Mouse (Mus musculus) midbrain, embryonic 16.5 days (tissue): ENCODE results near the gene Plekhh3. TPM values are rescaled to one million over a fixed set of nuclear protein-coding genes. Genes with fewer than 3 reads are reported as not detected.

Source experiments
- ATAC-seq: fragments of 200-750 bp; cut with Nextera tagmentation; 2 replicates; pipeline ENCODE4 v1.8.0; 2017; ENCODE audit warnings: moderate TSS enrichment
- H3K27ac ChIP-seq: fragments of 300-500 bp; sonication (generic); 2 replicates; pipeline ENCODE4 v1.5.1; 2014; ENCODE audit warnings: mild to moderate bottlenecking, low read length, mixed read lengths
- H3K27me3 ChIP-seq: fragments of 300-500 bp; sonication (generic); 2 replicates; pipeline ENCODE4 v1.6.1; 2014; ENCODE audit warnings: low read depth, low read length, mixed read lengths; ENCODE audit not compliant: control insufficient read depth, insufficient read depth
- H3K36me3 ChIP-seq: fragments of 300-500 bp; sonication (generic); 2 replicates; pipeline ENCODE4 v1.6.1; 2014; ENCODE audit warnings: mild to moderate bottlenecking, low read length, moderate library complexity, mixed read lengths; ENCODE audit not compliant: control insufficient read depth, insufficient read depth
- H3K4me1 ChIP-seq: fragments of 300-500 bp; sonication (generic); 2 replicates; pipeline ENCODE4 v1.6.1; 2014; ENCODE audit warnings: mild to moderate bottlenecking, low read length, mixed read lengths; ENCODE audit not compliant: control insufficient read depth, insufficient read depth
- H3K4me2 ChIP-seq: fragments of 300-500 bp; sonication (generic); 2 replicates; pipeline ENCODE4 v1.6.1; 2014; ENCODE audit warnings: mild to moderate bottlenecking, low read length, mixed read lengths
- H3K4me3 ChIP-seq: fragments of 300-500 bp; sonication (generic); 2 replicates; pipeline ENCODE4 v1.5.1; 2014; ENCODE audit warnings: low read depth, mild to moderate bottlenecking, low read length, moderate library complexity, mixed read lengths
- H3K9ac ChIP-seq: fragments of 300-500 bp; sonication (generic); 2 replicates; pipeline ENCODE4 v1.6.1; 2014; ENCODE audit warnings: low read depth, low read length, mixed read lengths
- H3K9me3 ChIP-seq: fragments of 300-500 bp; sonication (generic); replicated peaks from 2 replicates; pipeline ENCODE4 v1.6.1; 2014; ENCODE audit warnings: mild to moderate bottlenecking, low read length, mixed read lengths; ENCODE audit not compliant: control insufficient read depth, poor library complexity, severe bottlenecking
- WGBS: fragments of 180-500 bp; shearing (Covaris S2); extraction: QIAGEN DNeasy Blood & Tissue Kit; methylation state at CpG from one replicate; pipeline ENCODE4 v1.1.7; 2014; 5-methylcytosine and 5-hydroxymethylcytosine counted together
- polyA plus RNA-seq: library from polyadenylated mRNA; unstranded; fragments of >200 nt; fragmentation: Nextera tagmentation; extraction: Ambion mirVana; gene quantifications from 2 replicates; pipeline ENCODE4 v1.2.1, GENCODE M21; 2015

Plekhh3 gene
- polyA plus RNA-seq, 1 experiment from 2014 or later: 6.5 TPM

DNA sequence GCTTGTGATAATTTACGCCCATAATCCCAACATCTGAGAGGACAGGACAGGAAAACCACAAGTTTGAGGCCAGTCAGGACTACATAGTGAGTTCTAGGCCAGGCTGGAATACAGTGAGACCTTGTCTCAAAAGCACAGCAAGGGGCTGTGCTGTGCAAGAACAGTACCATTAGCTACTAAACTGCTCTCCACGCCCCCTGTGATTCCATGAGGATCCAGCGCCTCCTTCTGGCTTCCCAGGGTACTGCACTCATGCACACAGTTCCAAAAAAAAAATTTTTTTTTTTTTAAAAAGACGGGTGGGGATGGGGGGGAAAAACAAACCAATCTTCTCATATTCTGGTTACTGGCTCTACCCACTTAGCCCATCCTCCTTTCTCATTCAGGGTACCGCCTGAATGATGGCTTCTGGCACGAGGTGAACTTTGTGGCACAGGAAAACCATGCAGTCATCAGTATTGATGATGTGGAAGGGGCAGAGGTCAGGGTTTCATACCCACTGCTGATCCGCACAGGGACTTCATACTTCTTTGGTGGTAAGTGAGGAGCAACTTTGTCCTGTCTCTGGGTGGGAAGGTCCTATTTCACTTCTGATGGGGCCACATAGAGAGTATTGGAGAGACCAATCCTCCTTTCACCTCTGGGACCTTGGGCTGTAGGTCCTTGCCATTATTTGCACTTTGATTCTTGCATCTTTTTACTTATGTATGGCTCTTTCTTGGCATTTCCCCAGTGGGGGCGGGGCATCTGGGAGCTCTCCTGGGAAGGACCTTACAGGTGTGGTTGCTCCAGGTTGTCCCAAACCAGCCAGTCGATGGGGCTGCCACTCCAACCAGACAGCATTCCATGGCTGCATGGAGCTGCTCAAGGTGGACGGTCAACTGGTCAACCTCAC lies 9.9 kb upstream of the Plekhh3 start:
- H3K9me3 ChIP-seq: no peaks in the 10 kb centered on the region
- 0 out of 2 replicates have a peak, but pooled peaks cover 4% of the 10 kb centered on the region for H3K36me3 ChIP-seq
- H3K27ac ChIP-seq: no peak overlapping the region
- peaks cover 14% of the 10 kb centered on the region for H3K4me1 ChIP-seq
- no peak for ATAC-seq
- no peak overlapping the region for H3K4me2 ChIP-seq
- 44% methylated on average over 10 of the region's 10 CpGs for WGBS
- peaks cover 15% of the 10 kb centered on the region; the same call in 1 of the 2 replicates for H3K27me3 ChIP-seq
- no peak overlapping the region for H3K9ac ChIP-seq
- no peak overlapping the region for H3K4me3 ChIP-seq

- H3K4me3 ChIP-seq: no peak overlapping the region
- H3K9me3 ChIP-seq: no peaks in the 10 kb centered on the region
- H3K4me1 ChIP-seq: peaks cover 15% of the 10 kb centered on the region
- 66% methylated on average over 17 of the region's 17 CpGs for WGBS
- no peak overlapping the region for H3K27ac ChIP-seq
- H3K36me3 ChIP-seq: 0 out of 2 replicates have a peak, but pooled peaks cover 4% of the 10 kb centered on the region
- no peak overlapping the region for H3K9ac ChIP-seq
- H3K4me2 ChIP-seq: no peak overlapping the region
- ATAC-seq: no peak
- peaks cover 15% of the 10 kb centered on the region; the same call in 1 of the 2 replicates for H3K27me3 ChIP-seq
Measured at GRCm38 (mm10) chr11:101180261-101180660, 9.1 kb upstream of the Plekhh3 start.

GRCm38 (mm10) chr11:101179306-101179705 lies 8.2 kb upstream of the Plekhh3 start:
- Histone ChIP-seq H3K4me3 (no peak overlapping the region), H3K4me1 (peaks cover 24% of the 10 kb centered on the region), H3K9me3 (no peaks in the 10 kb centered on the region), H3K4me2 (no peak overlapping the region), H3K36me3 (0 out of 2 replicates have a peak, but pooled peaks cover 2% of the 10 kb centered on the region), H3K27ac (no peak overlapping the region), H3K9ac (no peak overlapping the region), H3K27me3 (peaks cover 15% of the 10 kb centered on the region; the same call in 1 of the 2 replicates)
- WGBS: 75% methylated on average over 15 of the region's 15 CpGs
- ATAC-seq: no peak

- Histone ChIP-seq H3K4me3 (no peak overlapping the region), H3K27me3 (peaks cover 15% of the 10 kb centered on the region; the same call in 1 of the 2 replicates), H3K4me1 (peaks cover 33% of the 10 kb centered on the region), H3K9ac (peak overlapping the region; percentile 32; the same call in 1 of the 2 replicates), H3K36me3 (0 out of 2 replicates have a peak, but pooled peaks cover 2% of the 10 kb centered on the region), H3K4me2 (peak overlapping the region; percentile 74), H3K9me3 (no peaks in the 10 kb centered on the region), H3K27ac (no peak overlapping the region)
- 55% methylated on average over 36 of the region's 36 CpGs for WGBS
- no peak for ATAC-seq
Measured at GRCm38 (mm10) chr11:101178061-101179058, 7.2 kb upstream of the Plekhh3 start.

- Histone ChIP-seq H3K4me2 (peak overlapping the region; percentile 74), H3K9me3 (no peaks in the 10 kb centered on the region), H3K36me3 (no peaks in the 10 kb centered on the region), H3K27me3 (peaks cover 18% of the 10 kb centered on the region; the same call in 1 of the 2 replicates), H3K27ac (no peak overlapping the region), H3K9ac (peak overlapping the region; percentile 75), H3K4me3 (peak overlapping the region; percentile 51), H3K4me1 (peaks cover 44% of the 10 kb centered on the region)
- WGBS: 23% methylated on average over 22 of the region's 22 CpGs
- ATAC-seq: peak; percentile 41
Measured at GRCm38 (mm10) chr11:101176933-101177773, 6.0 kb upstream of the Plekhh3 start.

- Histone ChIP-seq H3K4me3 (peak overlapping the region; percentile 51), H3K27me3 (peaks cover 18% of the 10 kb centered on the region; the same call in 1 of the 2 replicates), H3K4me1 (peaks cover 44% of the 10 kb centered on the region), H3K4me2 (peak overlapping the region; percentile 74), H3K27ac (peak overlapping the region; percentile 73), H3K36me3 (no peaks in the 10 kb centered on the region), H3K9ac (peak overlapping the region; percentile 75), H3K9me3 (no peaks in the 10 kb centered on the region)
- ATAC-seq: no peak
- WGBS: 0% methylated on average over 25 of the region's 25 CpGs
Measured at GRCm38 (mm10) chr11:101176117-101176691, 5.1 kb upstream of the Plekhh3 start.

GRCm38 (mm10) chr11:101175636-101176116 lies 4.5 kb upstream of the Plekhh3 start:
- no peaks in the 10 kb centered on the region for H3K36me3 ChIP-seq
- peaks cover 18% of the 10 kb centered on the region; the same call in 1 of the 2 replicates for H3K27me3 ChIP-seq
- H3K27ac ChIP-seq: peak overlapping the region; percentile 73
- no peak for ATAC-seq
- peak overlapping the region; percentile 75 for H3K9ac ChIP-seq
- H3K9me3 ChIP-seq: no peaks in the 10 kb centered on the region
- peak overlapping the region; percentile 51 for H3K4me3 ChIP-seq
- WGBS: 7% methylated on average over 11 of the region's 11 CpGs
- peaks cover 46% of the 10 kb centered on the region for H3K4me1 ChIP-seq
- peak overlapping the region; percentile 74 for H3K4me2 ChIP-seq
